Mouse (Mus musculus) hindbrain, embryonic 15.5 days (tissue): ENCODE data around the gene Spag6l. TPM values are rescaled to one million over a fixed set of nuclear protein-coding genes. Genes with fewer than 3 reads are reported as not detected.
A peak's percentile ranks its signal among the peaks of the same experiment; 100 is the strongest.

ENCODE experiments used
- ATAC-seq: fragments of 200-750 bp; cut with Nextera tagmentation; 2 replicates; pipeline ENCODE4 v1.8.0; 2017; ENCODE audit warnings: low read depth, moderate number of reproducible peaks, moderate TSS enrichment; ENCODE audit not compliant: low FRiP score
- H3K27ac ChIP-seq: fragments of 300-500 bp; sonication (generic); replicated peaks from 2 replicates; pipeline ENCODE4 v1.5.1; 2015; ENCODE audit warnings: mild to moderate bottlenecking, inconsistent platforms
- H3K27me3 ChIP-seq: fragments of 300-500 bp; sonication (generic); 2 replicates; pipeline ENCODE4 v1.6.1; 2015; ENCODE audit warnings: control low read depth, inconsistent platforms
- H3K36me3 ChIP-seq: fragments of 300-500 bp; sonication (generic); 2 replicates; pipeline ENCODE4 v1.6.1; 2015; ENCODE audit warnings: control low read depth, inconsistent platforms
- H3K4me1 ChIP-seq: fragments of 300-500 bp; sonication (generic); replicated peaks from 2 replicates; pipeline ENCODE4 v1.6.1; 2015; ENCODE audit warnings: control low read depth, inconsistent platforms
- H3K4me2 ChIP-seq: fragments of 300-500 bp; sonication (generic); 2 replicates; pipeline ENCODE4 v1.6.1; 2015; ENCODE audit warnings: moderate library complexity, mild to moderate bottlenecking, inconsistent platforms
- H3K4me3 ChIP-seq: fragments of 300-500 bp; sonication (generic); 2 replicates; pipeline ENCODE4 v1.5.1; 2015; ENCODE audit warnings: mild to moderate bottlenecking, inconsistent platforms
- H3K9ac ChIP-seq: fragments of 300-500 bp; sonication (generic); 2 replicates; pipeline ENCODE4 v1.6.1; 2015; ENCODE audit warnings: inconsistent platforms
- H3K9me3 ChIP-seq: fragments of 300-500 bp; sonication (generic); 2 replicates; pipeline ENCODE4 v1.6.1; 2016; ENCODE audit warnings: control low read depth, inconsistent platforms
- WGBS: fragments of 180-500 bp; shearing (Covaris S2); methylation state at CpG from one replicate; pipeline ENCODE4 v1.1.7; 2015; 5-methylcytosine and 5-hydroxymethylcytosine counted together
- polyA plus RNA-seq: library from polyadenylated mRNA; unstranded; fragments of >200 nt; fragmentation: Nextera tagmentation; extraction: Ambion mirVana; gene quantifications from 2 replicates; pipeline ENCODE4 v1.2.1, GENCODE M21; 2015

The Spag6l gene
- polyA plus RNA-seq, 1 experiment from 2014 or later, result 16.8 TPM

- H3K4me2 ChIP-seq, result no peak overlapping the region
- no peak overlapping the region for H3K4me3 ChIP-seq
- no peaks in the 10 kb centered on the region for H3K27me3 ChIP-seq
- H3K9ac ChIP-seq, result no peak overlapping the region
- WGBS, result 31% methylated on average over 6 of the region's 6 CpGs
- no peaks in the 10 kb centered on the region for H3K4me1 ChIP-seq
- no peak overlapping the region for H3K27ac ChIP-seq
- no peak for ATAC-seq
- H3K36me3 ChIP-seq, result no peaks in the 10 kb centered on the region
- no peaks in the 10 kb centered on the region for H3K9me3 ChIP-seq
These were observed 25.6 kb upstream of the Spag6l start for GRCm38 (mm10) chr16:16854836-16855235.

- no peak for ATAC-seq
- 90% methylated on average over 3 of the region's 3 CpGs for WGBS
- no peaks in the 10 kb centered on the region for H3K9me3 ChIP-seq
- no peak overlapping the region for H3K4me2 ChIP-seq
- H3K4me3 ChIP-seq, result no peak overlapping the region
- no peak overlapping the region for H3K27ac ChIP-seq
- no peaks in the 10 kb centered on the region for H3K36me3 ChIP-seq
- H3K9ac ChIP-seq, result no peak overlapping the region
- H3K27me3 ChIP-seq, result no peaks in the 10 kb centered on the region
- H3K4me1 ChIP-seq, result no peaks in the 10 kb centered on the region
These were observed 23.2 kb upstream of the Spag6l start for GRCm38 (mm10) chr16:16852411-16852810.

- ATAC-seq, result no peak
- Histone ChIP-seq H3K9me3 (no peaks in the 10 kb centered on the region), H3K4me1 (no peaks in the 10 kb centered on the region), H3K4me2 (no peak overlapping the region), H3K9ac (no peak overlapping the region), H3K27ac (no peak overlapping the region), H3K36me3 (no peaks in the 10 kb centered on the region), H3K4me3 (no peak overlapping the region), H3K27me3 (no peaks in the 10 kb centered on the region)
These were observed 19.9 kb upstream of the Spag6l start for GRCm38 (mm10) chr16:16849196-16849595.

- no peak overlapping the region for H3K9ac ChIP-seq
- ATAC-seq, result no peak; the same call in 1 of the 2 replicates
These were observed 415 bp upstream of the Spag6l start for GRCm38 (mm10) chr16:16829671-16830070.

GRCm38 (mm10) chr16:16826223-16826622, 3.0 kb downstream of the Spag6l start:
- Histone ChIP-seq H3K4me2 (no peak overlapping the region), H3K27me3 (no peaks in the 10 kb centered on the region), H3K4me3 (no peak overlapping the region), H3K4me1 (no peaks in the 10 kb centered on the region), H3K27ac (no peak overlapping the region), H3K9ac (no peak overlapping the region), H3K9me3 (no peaks in the 10 kb centered on the region), H3K36me3 (peaks cover 2% of the 10 kb centered on the region; the same call in 1 of the 2 replicates)
- 76% methylated on average over 2 of the region's 2 CpGs for WGBS
- ATAC-seq, result no peak

More at GRCm38 (mm10) chr16:16829671-16830070, 415 bp upstream of the Spag6l start:
- no peaks in the 10 kb centered on the region for H3K36me3 ChIP-seq
- no peaks in the 10 kb centered on the region for H3K9me3 ChIP-seq
- peak overlapping the region; percentile 81 for H3K4me3 ChIP-seq
- no peaks in the 10 kb centered on the region for H3K27me3 ChIP-seq
- peak overlapping the region; percentile 88 for H3K4me2 ChIP-seq
- H3K4me1 ChIP-seq, result no peaks in the 10 kb centered on the region
- WGBS, result 86% methylated on average over 3 of the region's 3 CpGs
- H3K27ac ChIP-seq, result no peak overlapping the region

- 35% methylated on average over 5 of the region's 5 CpGs for WGBS
- H3K4me3 ChIP-seq, result no peak overlapping the region
- H3K4me2 ChIP-seq, result no peak overlapping the region
- H3K9me3 ChIP-seq, result peaks cover 2% of the 10 kb centered on the region; the same call in 1 of the 2 replicates
- no peak for ATAC-seq
- no peaks in the 10 kb centered on the region for H3K27me3 ChIP-seq
- H3K27ac ChIP-seq, result no peak overlapping the region
- H3K4me1 ChIP-seq, result no peaks in the 10 kb centered on the region
- peaks cover 2% of the 10 kb centered on the region; the same call in 1 of the 2 replicates for H3K36me3 ChIP-seq
- H3K9ac ChIP-seq, result no peak overlapping the region
These were observed 3.8 kb downstream of the Spag6l start for GRCm38 (mm10) chr16:16825476-16825875.

GRCm38 (mm10) chr16:16806325-16806724, 22.9 kb downstream of the Spag6l start:
- H3K27ac ChIP-seq, result no peak overlapping the region
- no peaks in the 10 kb centered on the region for H3K9me3 ChIP-seq
- H3K36me3 ChIP-seq, result no peaks in the 10 kb centered on the region
- H3K4me1 ChIP-seq, result no peaks in the 10 kb centered on the region
- H3K4me2 ChIP-seq, result no peak overlapping the region
- ATAC-seq, result no peak
- WGBS, result 80% methylated on average over 2 of the region's 2 CpGs
- no peak overlapping the region for H3K9ac ChIP-seq
- H3K27me3 ChIP-seq, result no peaks in the 10 kb centered on the region
- H3K4me3 ChIP-seq, result no peak overlapping the region

Other genes with a start within 250 kb of the Spag6l start
- 19.3 and 19.9 TPM in 2 replicates for gene Fgd4, start 228.9 kb downstream of the Spag6l start, polyA plus RNA-seq
- not detected in 2 replicates for gene Olfr19, start 153.1 kb downstream of the Spag6l start, polyA plus RNA-seq
- 0.18 TPM in 1 of 2 replicates, not detected in the other for gene Igll1, start 34.5 kb upstream of the Spag6l start, polyA plus RNA-seq
- gene Top3b, start 41.3 kb upstream of the Spag6l start, polyA plus RNA-seq, result 65.4 and 74.2 TPM in 2 replicates
- 0.52 and 1.0 TPM in 2 replicates for gene Vpreb1, start 41.4 kb upstream of the Spag6l start, polyA plus RNA-seq
- 26.7 and 27.6 TPM in 2 replicates for gene Ppm1f, start 67.0 kb upstream of the Spag6l start, polyA plus RNA-seq
- 187 and 189 TPM in 2 replicates for gene Mapk1, start 153.9 kb upstream of the Spag6l start, polyA plus RNA-seq
- 120 and 131 TPM in 2 replicates for gene Ypel1, start 240.2 kb upstream of the Spag6l start, polyA plus RNA-seq